22 mouse cellular contexts compared by ENCODE assay signal in genomic region chr12:54956457-54956856, GRCm38 (mm10). TPM values are rescaled to one million over a fixed set of nuclear protein-coding genes. Genes with fewer than 3 reads are reported as not detected.
"Had no signal": no experiment of that assay in that cellular context is flagged by ENCODE, and none has a peak within 500 bp of the region (broad histone marks: within the 10 kb centered on the region; RNA-seq: fewer than 3 reads in every experiment).

No protein-coding gene starts in this region.

- H3K9ac ChIP-seq: lung, embryonic 14.5 days; midbrain, embryonic 12.5 days; neural tube, embryonic 13.5 days; neural tube, embryonic 15.5 days; stomach, embryonic 15.5 days had no signal

- H3K4me2 ChIP-seq: lung, embryonic 14.5 days; midbrain, embryonic 12.5 days; neural tube, embryonic 13.5 days; neural tube, embryonic 15.5 days; stomach, embryonic 15.5 days had no signal

- H3K9me3 ChIP-seq: midbrain, embryonic 10.5 days; midbrain, embryonic 12.5 days; neural tube, embryonic 13.5 days; neural tube, embryonic 15.5 days; stomach, embryonic 15.5 days had no signal

- H3K27ac ChIP-seq: midbrain, embryonic 10.5 days; midbrain, embryonic 12.5 days; neural tube, embryonic 13.5 days; neural tube, embryonic 15.5 days; stomach, embryonic 15.5 days; stomach, postnatal 0 days had no signal

- H3K4me3 ChIP-seq: midbrain, embryonic 10.5 days; midbrain, embryonic 12.5 days; myocyte; neural tube, embryonic 13.5 days; neural tube, embryonic 15.5 days; stomach, embryonic 15.5 days had no signal

- ATAC-seq: midbrain, embryonic 16.5 days had no signal

- DNase-seq: lung, adult 18-20 months; lung, embryonic 14.5 days; lung, postnatal 10 days; lung, postnatal 4 days; midbrain, embryonic 14.5 days; right cerebral cortex, postnatal 14 days; thymus, adult 18-20 months; thymus, postnatal 14 days; thymus, postnatal 36 days had no signal

- H3K36me3 ChIP-seq: neural tube, embryonic 15.5 days had no signal

- H3K4me1 ChIP-seq: midbrain, embryonic 10.5 days; midbrain, embryonic 12.5 days; neural tube, embryonic 13.5 days; neural tube, embryonic 15.5 days; stomach, embryonic 15.5 days had no signal

- H3K27me3 ChIP-seq: midbrain, embryonic 12.5 days; neural tube, embryonic 13.5 days; neural tube, embryonic 15.5 days; stomach, embryonic 15.5 days had no signal

RNA-seq across cellular contexts. Expression of gene Gm20403, which starts 29.9 kb away (rescaled TPM):
- polyA plus RNA-seq: lung, embryonic 14.5 days; lung, embryonic 16.5 days; midbrain, embryonic 10.5 days; midbrain, embryonic 12.5 days; midbrain, embryonic 14.5 days; midbrain, embryonic 16.5 days; neural tube, embryonic 11.5 days; neural tube, embryonic 13.5 days; neural tube, embryonic 15.5 days; spleen, adult 2 months; stomach, embryonic 15.5 days; testis, adult 2 months; thymus, postnatal 0 days had no signal
